Mouse (Mus musculus) kidney, embryonic 16.5 days (tissue): ENCODE measurements around the gene Pla2g10. TPM values are rescaled to one million over a fixed set of nuclear protein-coding genes. Genes with fewer than 3 reads are reported as not detected.
"Not testable (repeated sequence)": the region's sequence is repeated elsewhere in the genome, so short reads cannot be mapped to it uniquely, and the experiment has no call there.

Source experiments
- ATAC-seq: fragments of 200-750 bp; cut with Nextera tagmentation; 2 replicates; pipeline ENCODE4 v1.8.0; 2017; ENCODE audit warnings: moderate TSS enrichment; ENCODE audit not compliant: low FRiP score, low TSS enrichment
- H3K27ac ChIP-seq: fragments of 300-500 bp; sonication (generic); 2 replicates; pipeline ENCODE4 v1.5.1; 2014; ENCODE audit warnings: low read length
- H3K27me3 ChIP-seq: fragments of 300-500 bp; sonication (generic); 2 replicates; pipeline ENCODE4 v1.6.1; 2014; ENCODE audit warnings: low read length, control low read depth, mixed read lengths; ENCODE audit not compliant: insufficient read depth
- H3K36me3 ChIP-seq: fragments of 300-500 bp; sonication (generic); 2 replicates; pipeline ENCODE4 v1.6.1; 2014; ENCODE audit warnings: low read length, control low read depth, mixed read lengths; ENCODE audit not compliant: insufficient read depth
- H3K4me1 ChIP-seq: fragments of 300-500 bp; sonication (generic); 2 replicates; pipeline ENCODE4 v1.6.1; 2014; ENCODE audit warnings: low read length, control low read depth, mixed read lengths; ENCODE audit not compliant: insufficient read depth
- H3K4me2 ChIP-seq: fragments of 300-500 bp; sonication (generic); replicated peaks from 2 replicates; pipeline ENCODE4 v1.6.1; 2014; ENCODE audit warnings: low read depth, low read length
- H3K4me3 ChIP-seq: fragments of 300-500 bp; sonication (generic); 2 replicates; pipeline ENCODE4 v1.5.1; 2014; ENCODE audit warnings: mild to moderate bottlenecking, low read length
- H3K9ac ChIP-seq: fragments of 300-500 bp; sonication (generic); replicated peaks from 2 replicates; pipeline ENCODE4 v1.6.1; 2014; ENCODE audit warnings: low read length
- H3K9me3 ChIP-seq: fragments of 300-500 bp; sonication (generic); 2 replicates; pipeline ENCODE4 v1.6.1; 2016; ENCODE audit warnings: low read length, control low read depth
- WGBS: fragments of 180-500 bp; shearing (Covaris S2); extraction: QIAGEN DNeasy Blood & Tissue Kit; methylation state at CpG from one replicate; pipeline ENCODE4 v1.1.7; 2014; 5-methylcytosine and 5-hydroxymethylcytosine counted together
- polyA plus RNA-seq: library from polyadenylated mRNA; unstranded; fragments of >200 nt; fragmentation: Nextera tagmentation; extraction: Ambion mirVana; gene quantifications from 2 replicates; pipeline ENCODE4 v1.2.1, GENCODE M21; 2015

Pla2g10 gene
- polyA plus RNA-seq, 1 experiment from 2014 or later: 0.35 TPM

DNA sequence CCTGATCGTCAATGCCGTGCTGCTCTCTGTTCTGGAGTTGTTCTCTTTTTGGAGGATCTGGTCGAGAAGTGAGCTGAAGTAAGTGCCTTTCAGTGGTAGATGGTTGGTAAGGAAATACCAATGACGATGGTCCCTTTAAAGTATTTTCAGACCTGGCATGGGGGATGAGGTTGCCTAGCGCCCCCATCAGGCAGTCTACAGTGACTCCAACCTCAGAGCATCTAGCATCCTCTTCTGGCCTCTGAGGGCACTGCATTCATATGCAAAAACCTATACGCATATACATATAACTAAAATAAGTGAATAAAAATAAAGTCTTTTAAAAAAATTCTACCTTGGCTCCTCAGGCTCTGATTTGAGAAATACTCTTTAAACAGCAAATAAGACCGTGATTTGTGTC lies 31.8 kb downstream of the Pla2g10 start:
- no peaks in the 10 kb centered on the region for H3K9me3 ChIP-seq
- H3K27me3 ChIP-seq: no peaks in the 10 kb centered on the region
- no peak overlapping the region for H3K4me3 ChIP-seq
- WGBS: 88% methylated on average over 7 of the region's 7 CpGs
- H3K4me1 ChIP-seq: no peaks in the 10 kb centered on the region
- H3K4me2 ChIP-seq: no peak overlapping the region
- no peak overlapping the region for H3K9ac ChIP-seq
- no peak for ATAC-seq
- H3K36me3 ChIP-seq: peaks cover 62% of the 10 kb centered on the region
- no peak overlapping the region for H3K27ac ChIP-seq

DNA sequence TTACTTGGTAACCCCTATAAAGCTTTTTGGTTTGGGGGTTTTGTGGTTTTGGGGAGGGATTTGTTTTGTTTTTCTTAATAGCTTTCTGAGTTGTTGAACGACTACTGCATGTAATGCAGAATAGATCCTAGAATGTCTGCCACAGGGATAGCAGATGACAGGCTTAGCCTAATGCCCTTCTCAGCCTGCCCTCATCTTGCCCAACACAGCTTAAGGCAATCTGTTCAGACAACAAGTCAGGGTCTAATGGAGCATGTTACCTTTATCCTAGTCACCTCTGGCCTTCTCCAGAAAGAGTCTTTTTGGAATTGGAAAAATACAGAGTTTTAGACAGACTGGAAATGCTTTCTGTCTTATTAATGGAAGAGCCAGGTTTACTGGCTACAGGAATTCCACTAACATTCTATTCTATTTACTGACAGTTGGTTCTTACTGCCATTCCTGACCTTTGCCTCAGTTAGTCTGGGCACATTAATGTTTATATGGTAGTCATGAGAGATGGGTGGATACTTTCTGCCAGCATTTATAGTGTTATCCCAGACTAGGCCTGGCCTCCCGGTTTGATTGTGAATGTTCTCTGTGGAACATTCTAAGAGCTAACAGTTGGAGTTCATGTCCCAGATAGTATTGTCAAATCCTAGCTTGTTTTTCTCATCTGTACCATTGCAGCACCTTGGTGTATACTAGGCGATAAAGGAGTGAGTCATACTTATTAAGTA lies 52.0 kb downstream of the Pla2g10 start:
- no peak overlapping the region for H3K4me2 ChIP-seq
- no peak overlapping the region for H3K9ac ChIP-seq
- no peaks in the 10 kb centered on the region for H3K9me3 ChIP-seq
- H3K4me1 ChIP-seq: no peaks in the 10 kb centered on the region
- H3K4me3 ChIP-seq: no peak overlapping the region
- 89% methylated on average over 3 of the region's 3 CpGs for WGBS
- ATAC-seq: no peak
- H3K36me3 ChIP-seq: peaks cover 21% of the 10 kb centered on the region
- H3K27me3 ChIP-seq: no peaks in the 10 kb centered on the region
- H3K27ac ChIP-seq: no peak overlapping the region

DNA sequence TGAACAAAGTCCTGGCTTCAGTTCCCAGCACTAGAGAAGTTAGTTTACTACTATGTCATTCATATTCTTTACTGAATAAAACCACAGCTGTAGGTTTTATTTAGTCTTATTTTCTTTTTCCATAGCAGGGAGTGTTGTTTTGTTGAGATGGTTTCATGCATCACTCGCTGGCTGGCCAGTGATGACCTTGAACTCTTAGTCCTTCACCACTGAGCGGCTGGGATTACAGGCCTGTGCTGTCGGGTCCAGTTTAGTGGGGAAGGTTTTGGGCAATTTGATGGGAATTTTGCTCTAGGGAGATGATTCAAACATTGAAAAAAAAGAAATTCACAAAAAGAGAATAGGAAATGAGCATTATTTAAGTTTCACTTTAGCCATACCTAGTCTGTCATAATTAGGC lies 56.3 kb downstream of the Pla2g10 start:
- H3K4me2 ChIP-seq: no peak overlapping the region
- 82% methylated on average over 3 of the region's 3 CpGs for WGBS
- ATAC-seq: no peak
- no peak overlapping the region for H3K9ac ChIP-seq
- no peak overlapping the region for H3K27ac ChIP-seq
- no peak overlapping the region for H3K4me3 ChIP-seq
- H3K36me3 ChIP-seq: peaks cover 19% of the 10 kb centered on the region
- H3K9me3 ChIP-seq: no peaks in the 10 kb centered on the region
- no peaks in the 10 kb centered on the region for H3K27me3 ChIP-seq
- H3K4me1 ChIP-seq: peaks cover 7% of the 10 kb centered on the region; the same call in 1 of the 2 replicates

DNA sequence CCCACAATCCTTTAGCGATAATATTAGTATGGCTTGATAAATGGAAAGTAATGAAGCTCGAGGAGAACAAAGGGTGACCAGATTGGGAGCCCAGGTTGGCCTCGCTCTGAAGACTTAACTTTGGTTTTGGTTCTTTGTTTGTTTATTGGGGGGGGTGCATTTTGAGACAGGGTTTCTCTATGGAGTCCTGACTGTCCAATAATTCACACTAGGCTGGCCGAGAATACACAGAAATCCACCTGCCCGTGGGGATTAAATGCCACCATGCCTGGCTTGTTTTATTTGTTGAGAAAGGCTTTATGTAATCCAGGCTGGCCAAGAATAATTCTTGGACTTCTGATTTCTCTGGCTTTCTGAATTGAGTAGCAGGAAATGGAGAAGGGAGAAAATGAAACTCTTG lies 57.7 kb downstream of the Pla2g10 start:
- Histone ChIP-seq H3K27ac (no peak overlapping the region), H3K36me3 (peaks cover 17% of the 10 kb centered on the region), H3K4me3 (peak overlapping the region; percentile 86), H3K4me1 (peaks cover 7% of the 10 kb centered on the region; the same call in 1 of the 2 replicates), H3K9ac (no peak overlapping the region), H3K9me3 (no peaks in the 10 kb centered on the region), H3K4me2 (peak overlapping the region; percentile 53), H3K27me3 (no peaks in the 10 kb centered on the region)
- ATAC-seq: no peak
- WGBS: 76% methylated on average over 5 of the region's 5 CpGs

DNA sequence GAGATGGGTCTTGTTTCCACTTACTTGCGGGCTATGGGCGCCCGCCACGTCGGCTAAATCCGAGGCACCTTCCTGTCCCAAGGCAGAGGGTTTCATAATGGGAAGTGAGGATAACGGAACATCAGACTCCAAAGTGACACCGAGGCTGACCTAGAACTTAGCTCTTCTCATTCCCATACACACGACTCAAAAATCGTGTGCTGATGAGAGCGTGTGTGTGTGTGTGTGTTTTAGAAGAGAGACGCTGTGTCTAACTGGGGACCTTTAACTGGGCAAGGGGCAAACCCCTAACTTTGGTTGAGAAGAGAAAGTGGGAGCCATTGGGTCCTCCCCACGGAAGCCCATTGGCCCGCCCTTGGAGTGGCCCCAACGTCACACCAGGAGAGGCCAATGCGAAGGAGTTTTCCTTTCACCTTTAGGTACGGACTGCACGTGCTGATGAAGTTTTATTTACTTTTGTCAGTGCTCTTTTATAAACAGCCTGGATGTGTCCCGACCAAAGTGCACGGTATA lies 58.3 kb downstream of the Pla2g10 start:
- Histone ChIP-seq H3K4me2 (peak overlapping the region; percentile 53), H3K4me1 (peaks cover 9% of the 10 kb centered on the region; the same call in 1 of the 2 replicates), H3K27me3 (no peaks in the 10 kb centered on the region), H3K9me3 (no peaks in the 10 kb centered on the region), H3K9ac (peak overlapping the region; percentile 85), H3K27ac (peak overlapping the region; percentile 94), H3K4me3 (peak overlapping the region; percentile 86), H3K36me3 (peaks cover 13% of the 10 kb centered on the region)
- peak; percentile 40 for ATAC-seq
- WGBS: under 1% methylated on average over 20 of the region's 20 CpGs

DNA sequence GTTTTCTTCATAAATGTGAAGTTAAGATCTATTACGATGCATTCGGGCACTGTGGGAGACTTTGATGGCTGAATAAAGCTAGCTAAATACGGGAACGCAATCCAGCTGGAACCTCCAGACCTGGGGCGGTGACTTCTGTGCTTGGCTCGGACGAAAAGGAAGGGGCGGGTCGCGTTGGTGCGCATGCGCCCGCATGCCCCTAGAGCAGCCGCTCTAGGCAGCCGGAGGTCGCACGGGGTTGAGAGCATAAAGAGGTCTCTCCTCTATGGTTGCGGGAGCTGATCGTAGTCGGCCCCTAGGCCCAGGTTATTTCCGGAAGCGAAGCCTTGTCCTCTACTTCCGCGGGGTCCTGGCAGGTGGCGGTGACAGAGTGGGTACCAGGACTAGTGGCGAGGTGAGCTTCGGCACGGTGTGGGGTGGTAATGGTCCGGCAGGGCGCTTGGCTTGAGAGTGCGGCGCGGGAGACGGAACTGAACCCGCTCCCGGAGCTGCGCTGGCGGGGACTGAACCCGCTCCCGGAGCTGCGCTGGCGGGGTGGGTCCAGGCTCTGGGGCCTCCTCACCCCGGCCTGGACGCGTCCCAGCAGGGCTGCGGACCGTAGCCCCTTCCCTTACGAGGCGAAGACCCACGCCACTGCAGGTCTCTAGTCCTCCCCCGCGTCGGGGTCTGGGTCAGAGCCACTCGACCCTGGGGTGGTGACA lies 58.9 kb downstream of the Pla2g10 start, which contains the start of the genes Bfar and 3110001I22Rik:
Bfar (plus strand) TSS at position 174 of the 701 bp plus-strand sequence.
3110001I22Rik (plus strand) TSS at position 245 of the 701 bp plus-strand sequence.
- under 1% methylated on average over 53 of the region's 54 CpGs for WGBS
- peak within 1 kb of the TSS; percentile 86 for H3K4me3 ChIP-seq
- H3K36me3 ChIP-seq: peaks cover 7% of the 10 kb centered on the region
- H3K9ac ChIP-seq: peak within 1 kb of the TSS; percentile 85
- peak within 1 kb of the TSS; percentile 94 for H3K27ac ChIP-seq
- H3K4me2 ChIP-seq: peak within 1 kb of the TSS; percentile 60
- peak; percentile 94 for ATAC-seq
- no peaks in the 10 kb centered on the region for H3K9me3 ChIP-seq
- peaks cover 15% of the 10 kb centered on the region for H3K4me1 ChIP-seq
- H3K27me3 ChIP-seq: no peaks in the 10 kb centered on the region

DNA sequence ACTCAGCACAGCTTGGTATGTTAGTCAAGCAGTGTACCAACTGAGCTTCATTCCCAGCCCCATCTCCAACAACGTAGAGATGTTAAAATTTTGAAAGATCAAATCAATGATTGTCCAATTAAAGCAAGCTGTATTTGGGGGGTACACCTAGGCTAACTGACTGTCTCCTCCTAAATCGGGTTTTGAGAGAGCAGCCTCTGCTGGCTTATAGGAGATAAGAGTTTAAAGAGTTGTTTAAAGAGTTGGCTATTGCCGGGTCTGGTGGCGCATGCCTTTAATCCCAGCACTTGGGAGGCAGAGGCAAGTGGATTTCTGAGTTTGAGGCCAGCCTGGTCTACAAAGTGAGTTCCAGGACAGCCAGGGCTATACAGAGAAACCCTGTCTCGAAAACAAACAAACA lies 59.9 kb downstream of the Pla2g10 start:
- WGBS: 79% methylated on average over 5 of the region's 5 CpGs
- H3K4me1 ChIP-seq: peaks cover 16% of the 10 kb centered on the region
- peak overlapping the region; percentile 86; the same call in 1 of the 2 replicates for H3K4me3 ChIP-seq
- not testable (repeated sequence) for ATAC-seq, H3K36me3 ChIP-seq, H3K27me3 ChIP-seq, H3K9me3 ChIP-seq, H3K27ac ChIP-seq, H3K9ac ChIP-seq
- H3K4me2 ChIP-seq: peak overlapping the region; percentile 60

DNA sequence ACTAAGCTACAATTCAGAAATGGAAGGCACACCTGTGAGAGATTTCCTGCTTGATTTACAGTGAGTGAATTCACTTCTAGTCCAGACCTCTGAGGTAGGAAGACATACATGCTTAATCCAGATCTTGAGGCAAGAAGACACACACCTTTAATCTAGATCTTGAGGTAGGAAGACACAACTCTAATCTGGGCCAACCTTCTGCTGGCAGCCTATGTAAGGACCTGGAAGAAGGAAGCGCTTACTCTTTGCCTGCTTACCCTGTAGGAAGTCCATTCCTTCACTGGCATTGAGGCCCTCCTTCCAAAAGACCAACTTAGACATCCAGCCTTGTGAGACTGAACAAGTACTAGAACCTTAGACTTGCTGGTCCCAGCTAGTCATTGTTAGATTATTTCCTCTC lies 61.5 kb downstream of the Pla2g10 start:
- Histone ChIP-seq H3K27me3 (no peaks in the 10 kb centered on the region), H3K4me2 (no peak overlapping the region), H3K36me3 (peaks cover 8% of the 10 kb centered on the region), H3K4me3 (no peak overlapping the region), H3K4me1 (peaks cover 16% of the 10 kb centered on the region), H3K9ac (no peak overlapping the region), H3K27ac (no peak overlapping the region), H3K9me3 (no peaks in the 10 kb centered on the region)
- no peak for ATAC-seq
- WGBS: 91% methylated on average over 1 of the region's 1 CpGs

DNA sequence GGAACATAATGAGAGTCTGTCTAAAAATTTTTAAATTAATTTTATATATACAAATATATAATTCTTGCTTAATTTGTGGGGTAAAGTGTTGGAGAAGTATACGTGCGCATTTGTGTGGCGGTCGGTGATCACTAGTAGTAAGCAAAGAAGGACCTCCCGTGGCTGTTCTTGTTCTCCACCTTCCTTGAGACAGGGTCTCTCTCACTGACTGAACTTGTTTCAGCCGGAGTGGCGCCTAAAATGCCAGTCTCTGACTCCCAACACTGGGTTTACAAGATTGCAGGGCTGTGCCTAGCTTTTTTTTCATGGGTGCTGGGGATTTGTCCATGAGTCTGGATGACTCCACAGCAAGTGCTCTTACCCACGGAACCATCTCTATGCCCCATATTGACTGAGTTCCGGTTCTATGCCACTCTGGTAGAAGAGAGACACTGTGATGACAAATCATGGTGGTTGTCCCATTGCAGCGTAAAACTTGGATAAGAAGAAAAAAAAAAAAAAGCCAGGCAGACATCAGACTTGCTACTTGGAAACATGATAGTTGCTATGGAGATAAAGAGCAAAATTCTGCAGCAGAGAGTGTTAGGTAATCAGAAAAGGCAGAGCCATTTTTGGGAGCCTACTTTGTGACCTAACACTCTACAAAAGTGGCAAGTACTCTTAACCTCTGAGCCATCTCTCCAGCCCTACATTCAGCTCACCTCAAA lies 62.2 kb downstream of the Pla2g10 start:
- H3K27me3 ChIP-seq: no peaks in the 10 kb centered on the region
- peak overlapping the region; percentile 77 for H3K4me2 ChIP-seq
- peaks cover 10% of the 10 kb centered on the region for H3K36me3 ChIP-seq
- 0 out of 2 replicates have a peak overlapping the region, but pooled peaks have one; percentile 65 for H3K27ac ChIP-seq
- ATAC-seq: no peak
- peak overlapping the region; percentile 71 for H3K4me3 ChIP-seq
- peak overlapping the region; percentile 83 for H3K9ac ChIP-seq
- peaks cover 16% of the 10 kb centered on the region for H3K4me1 ChIP-seq
- H3K9me3 ChIP-seq: no peaks in the 10 kb centered on the region
- WGBS: 84% methylated on average over 10 of the region's 10 CpGs
